Mouse (Mus musculus) CH12.LX (cell line): ENCODE data around the gene Zg16. TPM values are rescaled to one million over a fixed set of nuclear protein-coding genes. Genes with fewer than 3 reads are reported as not detected.

Experiments
- DNase-seq: peaks from one replicate; pipeline ENCODE4 v3.0.0-alpha.2; 2013; ENCODE audit errors: extremely low read depth
- H3K27ac ChIP-seq: 2 replicates; pipeline ENCODE4 v1.5.1; 2012; ENCODE audit warnings: low read depth, mild to moderate bottlenecking, control low read depth, moderate library complexity; ENCODE audit not compliant: insufficient read depth
- H3K27me3 ChIP-seq: replicated peaks from 2 replicates; pipeline ENCODE3; 2012; ENCODE audit warnings: inconsistent platforms
- H3K36me3 ChIP-seq, 2 experiments: replicated peaks in 1 of 2; 2 replicates each; pipeline versions ENCODE3 to v1.6.1; 2012; ENCODE audit warnings: inconsistent platforms in 1 of 2, low read length in 1 of 2, mild to moderate bottlenecking in 1 of 2, mixed read lengths in 1 of 2, moderate library complexity in 1 of 2; ENCODE audit not compliant: control insufficient read depth in 1 of 2, insufficient read depth in 1 of 2
- H3K4me1 ChIP-seq, 2 experiments: 2 replicates each; pipeline ENCODE4 v1.6.1; 2012; ENCODE audit warnings: inconsistent platforms in 1 of 2, moderate library complexity in 1 of 2; ENCODE audit not compliant: insufficient read depth in 2 of 2, control insufficient read depth in 1 of 2
- H3K4me2 ChIP-seq: 2 replicates; pipeline ENCODE4 v1.6.1; 2012; ENCODE audit warnings: low read depth, mild to moderate bottlenecking, control low read depth; ENCODE audit not compliant: poor library complexity, insufficient read depth, severe bottlenecking
- H3K4me3 ChIP-seq, 3 experiments: fragments of 150-350 bp in 1 of 3; sonication (generic) in 1 of 3; replicated peaks in 1 of 3; 2 replicates each; pipeline versions ENCODE3 to v1.5.1; 2011 to 2012; ENCODE audit warnings: low read depth in 2 of 3, low read length in 2 of 3, mild to moderate bottlenecking in 2 of 3, moderate library complexity in 2 of 3, control low read depth in 1 of 3, improper control_type of control experiment in 1 of 3, inconsistent platforms in 1 of 3, mixed read lengths in 1 of 3; ENCODE audit not compliant: poor library complexity in 1 of 3
- H3K79me2 ChIP-seq: replicated peaks from 2 replicates; pipeline ENCODE4 v1.6.1; 2012; ENCODE audit warnings: mild to moderate bottlenecking, moderate library complexity; ENCODE audit not compliant: control insufficient read depth, poor library complexity, insufficient read depth, severe bottlenecking; ENCODE audit errors: extremely low read depth
- H3K9ac ChIP-seq: 2 replicates; pipeline ENCODE4 v1.6.1; 2012; ENCODE audit warnings: low read depth, mild to moderate bottlenecking, control low read depth, moderate library complexity; ENCODE audit not compliant: insufficient read depth
- H3K9me3 ChIP-seq: replicated peaks from 2 replicates; pipeline ENCODE3; 2012; ENCODE audit warnings: low read length, inconsistent platforms, mixed read lengths
- BHLHE40 ChIP-seq: IDR thresholded peaks from 2 replicates; pipeline ENCODE4 v1.6.1; 2011; ENCODE audit warnings: mild to moderate bottlenecking, low read depth, low read length, improper control_type of control experiment
- CHD1 ChIP-seq: IDR thresholded peaks from 2 replicates; pipeline ENCODE4 v1.6.1; 2012; ENCODE audit warnings: low read depth, low read length, improper control_type of control experiment, inconsistent platforms
- ELF1 ChIP-seq: IDR thresholded peaks from 2 replicates; pipeline ENCODE4 v1.6.1; 2014; ENCODE audit warnings: low read depth, mild to moderate bottlenecking, inconsistent platforms, low read length, improper control_type of control experiment
- ETS1 ChIP-seq: conservative IDR thresholded peaks from 2 replicates; pipeline ENCODE4 v1.6.1; 2012; ENCODE audit warnings: low read depth, mild to moderate bottlenecking, inconsistent platforms, low read length, improper control_type of control experiment, moderate library complexity
- GABPA ChIP-seq: IDR thresholded peaks from 2 replicates; pipeline ENCODE4 v1.6.1; 2012; ENCODE audit warnings: low read depth, low read length, improper control_type of control experiment, inconsistent platforms; ENCODE audit not compliant: insufficient replicate concordance
- HCFC1 ChIP-seq: IDR thresholded peaks from 2 replicates; pipeline ENCODE4 v1.6.1; 2012; ENCODE audit warnings: low read depth, mild to moderate bottlenecking, inconsistent platforms, low read length, improper control_type of control experiment
- JUN ChIP-seq: IDR thresholded peaks from 2 replicates; pipeline ENCODE4 v1.6.1; 2011; ENCODE audit warnings: low read depth, mild to moderate bottlenecking, low read length, improper control_type of control experiment, moderate library complexity; ENCODE audit not compliant: insufficient read depth
- MAFK ChIP-seq: IDR thresholded peaks from 2 replicates; pipeline ENCODE4 v1.6.1; 2011; ENCODE audit warnings: low read length, improper control_type of control experiment; ENCODE audit not compliant: insufficient replicate concordance
- MAZ ChIP-seq: IDR thresholded peaks from 2 replicates; pipeline ENCODE4 v1.6.1; 2012; ENCODE audit warnings: low read depth, mild to moderate bottlenecking, inconsistent platforms, low read length, improper control_type of control experiment, moderate library complexity
- MXI1 ChIP-seq: IDR thresholded peaks from 2 replicates; pipeline ENCODE4 v1.6.1; 2011; ENCODE audit warnings: mild to moderate bottlenecking, low read depth, low read length, improper control_type of control experiment
- NELFE ChIP-seq: IDR thresholded peaks from 2 replicates; pipeline ENCODE4 v1.6.1; 2011; ENCODE audit warnings: low read depth, low read length, improper control_type of control experiment
- NRF1 ChIP-seq: IDR thresholded peaks from 2 replicates; pipeline ENCODE4 v1.6.1; 2014; ENCODE audit warnings: low read depth, mild to moderate bottlenecking, inconsistent platforms, low read length, improper control_type of control experiment, moderate library complexity
- PAX5 ChIP-seq: IDR thresholded peaks from 2 replicates; pipeline ENCODE4 v1.6.1; 2012; ENCODE audit warnings: low read length, inconsistent platforms, mixed read lengths
- POLR2A ChIP-seq: IDR thresholded peaks from 2 replicates; pipeline ENCODE4 v1.6.1; 2011; ENCODE audit warnings: low read depth, mild to moderate bottlenecking, improper control_type of control experiment, low read length
- RCOR1 ChIP-seq: conservative IDR thresholded peaks from 2 replicates; pipeline ENCODE4 v1.6.1; 2012; ENCODE audit warnings: low read depth, mild to moderate bottlenecking, inconsistent platforms, low read length, improper control_type of control experiment
- SIN3A ChIP-seq: IDR thresholded peaks from 2 replicates; pipeline ENCODE4 v1.6.1; 2012; ENCODE audit warnings: low read length, improper control_type of control experiment, inconsistent platforms
- TBP ChIP-seq: conservative IDR thresholded peaks from 2 replicates; pipeline ENCODE4 v1.6.1; 2011; ENCODE audit warnings: low read depth, low read length, improper control_type of control experiment
- TCF12 ChIP-seq: IDR thresholded peaks from 2 replicates; pipeline ENCODE4 v1.6.1; 2014; ENCODE audit warnings: low read depth, mild to moderate bottlenecking, inconsistent platforms, low read length, improper control_type of control experiment
- UBTF ChIP-seq: IDR thresholded peaks from 2 replicates; pipeline ENCODE4 v1.6.1; 2012; ENCODE audit warnings: low read depth, mild to moderate bottlenecking, inconsistent platforms, low read length, improper control_type of control experiment, moderate library complexity
- USF2 ChIP-seq: conservative IDR thresholded peaks from 2 replicates; pipeline ENCODE4 v1.6.1; 2011; ENCODE audit warnings: low read depth, low read length, improper control_type of control experiment
- ZKSCAN1 ChIP-seq: IDR thresholded peaks from 2 replicates; pipeline ENCODE4 v1.6.1; 2012; ENCODE audit warnings: low read depth, inconsistent platforms, low read length, improper control_type of control experiment, borderline replicate concordance
- ZMIZ1 ChIP-seq: IDR thresholded peaks from 2 replicates; pipeline ENCODE4 v1.6.1; 2012; ENCODE audit warnings: low read depth, mild to moderate bottlenecking, inconsistent platforms, low read length, improper control_type of control experiment
- ZNF384 ChIP-seq: IDR thresholded peaks from 2 replicates; pipeline ENCODE4 v1.6.1; 2012; ENCODE audit warnings: low read depth, low read length, improper control_type of control experiment, inconsistent platforms
- dilution Hi-C: fragments of 300-500 bp; cut with MboI; formaldehyde crosslinking; loops from 2 replicates; pipeline ENCODE4 v1.14.3; 2020; ENCODE audit warnings: low sequenced_read_pairs; ENCODE audit not compliant: extremely low pct_unique_long_range_greater_than_20kb, extremely low pct_ligation_motif_present
- in situ Hi-C: fragments of 300-500 bp; cut with MboI; formaldehyde crosslinking; loops from 3 replicates; pipeline ENCODE4 v1.14.3; 2019; ENCODE audit warnings: low sequenced_read_pairs, low pct_ligation_motif_present, low pct_unique_long_range_greater_than_20kb, mixed read lengths
- polyA plus RNA-seq: library from polyadenylated mRNA; unstranded; fragments of >175 nt; gene quantifications from 2 replicates; pipeline ENCODE4 v1.2.1, GENCODE M21; 2012; ENCODE audit warnings: low read depth; ENCODE audit not compliant: insufficient read length
- total RNA-seq, 2 experiments: library from RNA; depleted of rRNA; stranded (reverse); fragments of 300-350 nt in 1 of 2; fragments of >200 nt in 1 of 2; gene quantifications; 2 replicates each; pipeline ENCODE4 v1.2.3; 2012 to 2014

The Zg16 gene
- total and polyA plus RNA-seq, 3 experiments: not detected

GRCm38 (mm10) chr7:127026984-127027726 is 60.0 kb downstream of the Zg16 start, which contains the start of gene Maz (continued):
- TF ChIP-seq SIN3A (peak; percentile 96), ETS1 (0 out of 2 replicates have a peak, but pooled peaks have one; percentile 41), ZNF384 (no peak), USF2 (no peak), BHLHE40 (no peak), ZKSCAN1 (no peak), GABPA (no peak), MAFK (no peak), RCOR1 (no peak), ELF1 (peak; percentile 64; the same call in 1 of the 2 replicates), CHD1 (no peak), POLR2A (peak; percentile 72)

GRCm38 (mm10) chr7:127026616-127026983 is 60.5 kb downstream of the Zg16 start:
- DNase-seq: no peak
- TF ChIP-seq RCOR1 (no peak), POLR2A (no peak), PAX5 (no peak), JUN (no peak), NRF1 (peak; percentile 42)
- Histone ChIP-seq H3K4me2 (no peak overlapping the region), H3K9me3 (no peaks in the 10 kb centered on the region), H3K4me1 (peaks cover 17 to 35% of the 10 kb centered on the region in 2 experiments), H3K36me3 (peaks cover 43 to 74% of the 10 kb centered on the region in 2 experiments), H3K27me3 (no peaks in the 10 kb centered on the region), H3K9ac (peak overlapping the region; percentile 99), H3K4me3 (peak overlapping the region in 2 of 3 experiments; percentile 76 to 78), H3K79me2 (peaks cover 22% of the 10 kb centered on the region), H3K27ac (peak overlapping the region; percentile 93; the same call in 1 of the 2 replicates)
- dilution Hi-C loops: no loop called here
- in situ Hi-C loops: no loop called here

GRCm38 (mm10) chr7:127026161-127026600 is 60.9 kb downstream of the Zg16 start:
- Histone ChIP-seq H3K27ac (peak overlapping the region; percentile 44), H3K79me2 (peaks cover 22% of the 10 kb centered on the region), H3K4me3 (peak overlapping the region; percentile 67 to 78 (median 76)), H3K27me3 (no peaks in the 10 kb centered on the region), H3K4me1 (peaks cover 17 to 40% of the 10 kb centered on the region in 2 experiments), H3K9me3 (no peaks in the 10 kb centered on the region), H3K36me3 (peaks cover 39 to 74% of the 10 kb centered on the region in 2 experiments), H3K9ac (peak overlapping the region; percentile 99), H3K4me2 (peak overlapping the region; percentile 45; the same call in 1 of the 2 replicates)
- peak; percentile 64 for DNase-seq
- in situ Hi-C loops: no loop called here
- dilution Hi-C loops: no loop called here
- TF ChIP-seq MAZ: peak; percentile 76; the same call in 1 of the 2 replicates
- TF ChIP-seq ZMIZ1: 0 out of 2 replicates have a peak, but pooled peaks have one; percentile 14
- no peak for TF ChIP-seq HCFC1
- no peak for TF ChIP-seq ZKSCAN1
- TF ChIP-seq POLR2A: peak; percentile 63; the same call in 1 of the 2 replicates
- peak; percentile 59; the same call in 1 of the 2 replicates for TF ChIP-seq TCF12
- no peak for TF ChIP-seq ETS1
- peak; percentile 36; the same call in 1 of the 2 replicates for TF ChIP-seq SIN3A
- peak; percentile 28; the same call in 1 of the 2 replicates for TF ChIP-seq BHLHE40
- no peak for TF ChIP-seq TBP
- no peak; the same call in 1 of the 2 replicates for TF ChIP-seq UBTF
- 0 out of 2 replicates have a peak, but pooled peaks have one; percentile 22 for TF ChIP-seq NELFE
- peak; percentile 72; the same call in 1 of the 2 replicates for TF ChIP-seq MXI1
